Mouse (Mus musculus) frontal cortex, adult (tissue): ENCODE data around the gene Nck2.

Source experiments
- ATAC-seq: cut with Nextera tagmentation; 2 replicates; pipeline ENCODE4 v1.9.2; 2017; ENCODE audit warnings: mild to moderate bottlenecking, moderate library complexity, mixed read lengths; ENCODE audit not compliant: low TSS enrichment

Nck2 gene

GRCm38 (mm10) chr1:43444531-43444930 lies at the start of gene Nck2:
Nck2 (plus strand) TSS chr1:43444579.
- no peak for ATAC-seq

- ATAC-seq, result no peak
Measured at GRCm38 (mm10) chr1:43395040-43395439, 49.3 kb upstream of the Nck2 start.

DNA sequence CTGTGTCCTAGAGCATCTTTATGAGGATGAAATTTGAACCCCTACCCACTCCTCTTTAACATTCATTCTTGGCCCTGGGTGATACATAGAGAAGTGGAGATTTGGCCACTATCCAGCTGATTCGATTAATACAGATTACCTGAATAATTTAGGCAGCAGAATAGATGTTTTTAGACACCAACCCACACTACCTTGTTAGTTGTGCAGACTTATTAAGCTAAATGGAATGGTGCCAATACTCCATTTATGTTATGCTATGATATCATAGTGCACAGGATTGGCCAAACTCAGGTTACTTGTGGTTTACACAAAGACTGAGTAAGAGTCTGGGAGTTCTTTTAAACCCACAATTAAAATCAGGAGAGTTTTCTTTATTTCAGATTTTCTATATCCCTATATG lies 48.6 kb upstream of the Nck2 start:
- no peak for ATAC-seq

DNA sequence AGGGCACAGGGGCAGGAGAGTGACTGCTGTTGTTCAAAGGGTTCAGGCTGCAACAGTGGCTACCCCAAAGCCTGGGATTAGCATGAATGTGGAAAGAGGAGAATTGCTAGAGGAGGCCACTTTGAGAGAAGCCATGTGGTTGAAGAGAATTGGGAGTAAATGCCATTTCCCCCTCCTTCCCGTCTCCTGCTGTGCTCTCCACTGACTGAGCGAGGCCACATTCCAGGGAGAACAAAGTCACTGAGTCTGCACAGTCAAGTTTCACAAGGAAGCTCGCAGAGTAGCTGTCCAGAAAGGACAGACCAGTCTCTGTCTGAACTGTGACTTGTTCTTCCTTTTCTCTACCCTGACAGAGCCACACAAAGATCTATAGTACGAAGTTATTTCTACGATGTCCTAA lies 47.9 kb upstream of the Nck2 start:
- ATAC-seq, result no peak

GRCm38 (mm10) chr1:43397096-43397495 lies 47.3 kb upstream of the Nck2 start:
- ATAC-seq, result no peak

DNA sequence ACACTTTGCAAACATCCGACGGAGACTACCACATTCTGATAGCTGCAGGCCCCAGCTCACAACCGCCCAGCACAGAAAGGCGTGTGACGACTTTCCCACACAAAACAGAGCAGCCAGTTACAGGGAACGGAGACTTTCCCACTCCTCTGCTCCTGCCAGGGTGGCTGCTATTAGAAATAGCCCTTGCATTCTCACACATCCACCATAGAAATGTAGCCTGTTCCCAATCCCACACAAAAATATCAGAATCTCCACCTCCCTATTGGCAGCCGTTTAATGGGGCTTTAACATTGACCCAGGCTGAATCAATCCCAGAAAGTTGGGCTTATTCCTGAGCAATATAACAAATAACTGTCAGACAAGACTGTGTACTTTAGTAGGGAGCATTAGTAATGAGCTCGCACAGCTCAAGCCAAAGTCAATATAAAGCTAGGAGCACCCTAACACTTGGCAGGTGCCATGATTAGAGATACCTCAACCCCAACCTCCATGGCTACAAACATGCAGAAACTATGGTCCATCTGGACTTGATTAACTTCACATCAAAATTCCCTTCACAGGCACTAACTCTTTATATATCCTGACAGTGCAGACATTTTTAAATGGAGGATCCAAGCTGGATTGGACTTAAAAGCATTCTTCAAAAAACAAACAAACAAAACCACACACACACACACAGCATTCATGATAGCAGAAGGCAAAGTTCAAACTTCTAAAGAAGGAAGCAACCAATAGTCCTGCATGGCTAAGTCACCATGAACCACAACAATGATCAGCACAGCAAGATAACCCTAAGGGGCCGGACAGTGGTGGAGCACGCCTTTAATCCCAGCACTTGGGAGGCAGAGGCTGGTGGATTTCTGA lies 45.4 kb upstream of the Nck2 start:
- ATAC-seq, result peak; percentile 66; the same call in 1 of the 2 replicates

- no peak for ATAC-seq
Measured at GRCm38 (mm10) chr1:43399602-43400216, 44.7 kb upstream of the Nck2 start.

DNA sequence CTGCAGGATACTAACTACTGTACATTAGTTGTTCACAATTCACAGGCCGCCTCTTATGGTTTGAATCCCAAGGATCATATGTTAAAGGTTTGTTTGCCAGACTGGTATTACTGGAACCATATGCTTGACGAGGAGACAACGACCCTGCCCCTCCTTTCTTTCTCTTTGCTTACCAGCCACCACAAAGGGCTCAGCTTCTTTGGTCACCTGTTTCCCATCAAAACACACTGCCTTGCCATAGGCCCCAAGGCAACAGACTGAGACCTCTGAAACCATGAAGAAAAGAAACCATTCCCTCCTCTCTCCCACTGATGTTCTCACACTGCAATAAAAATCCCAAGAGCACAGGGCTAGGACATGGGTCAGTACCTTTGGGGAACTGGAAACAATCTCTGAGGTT lies 43.7 kb upstream of the Nck2 start:
- no peak for ATAC-seq

DNA sequence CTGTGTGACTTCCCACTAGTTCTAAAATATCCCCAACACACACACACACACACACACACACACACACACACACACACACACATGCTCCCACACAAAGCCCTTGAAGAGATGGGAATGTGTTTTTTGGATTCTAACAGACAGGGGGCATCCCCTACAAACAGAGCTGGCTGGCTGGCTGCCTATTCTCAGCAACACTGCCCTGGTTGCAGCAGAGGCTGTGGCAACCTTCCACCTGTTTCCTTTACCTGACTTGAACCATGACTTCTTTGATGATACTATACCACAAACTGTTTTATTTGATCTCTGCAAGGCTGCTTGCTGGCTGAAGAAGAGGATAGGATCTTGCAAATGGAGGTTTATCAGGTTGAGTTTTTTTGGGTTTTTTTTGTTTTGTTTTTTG lies 41.0 kb upstream of the Nck2 start:
- ATAC-seq, result no peak; the same call in 1 of the 2 replicates

- peak; percentile 92 for ATAC-seq
Measured at GRCm38 (mm10) chr1:43404693-43405678, 39.4 kb upstream of the Nck2 start.

DNA sequence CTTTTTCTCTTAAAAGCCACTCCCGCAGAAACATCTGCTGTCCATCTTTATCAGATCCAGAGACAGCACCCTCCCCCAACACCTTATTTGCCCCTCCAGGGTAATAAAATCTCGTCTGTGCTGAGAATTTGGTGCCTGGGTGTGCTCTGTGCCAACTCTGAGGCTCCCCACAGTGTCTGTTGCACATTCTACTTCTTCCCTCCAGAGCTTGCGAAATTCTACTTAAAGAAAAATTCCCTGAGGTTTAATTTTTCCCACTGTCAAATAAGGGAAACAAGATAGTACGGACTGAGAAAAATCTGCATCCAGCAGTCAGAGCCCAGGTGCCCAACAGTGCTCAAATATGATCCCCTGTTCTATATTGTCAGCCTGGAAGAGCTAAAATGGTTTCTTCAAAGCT lies 35.4 kb upstream of the Nck2 start:
- no peak for ATAC-seq

- ATAC-seq, result no peak
Measured at GRCm38 (mm10) chr1:43412825-43413224, 31.6 kb upstream of the Nck2 start.

DNA sequence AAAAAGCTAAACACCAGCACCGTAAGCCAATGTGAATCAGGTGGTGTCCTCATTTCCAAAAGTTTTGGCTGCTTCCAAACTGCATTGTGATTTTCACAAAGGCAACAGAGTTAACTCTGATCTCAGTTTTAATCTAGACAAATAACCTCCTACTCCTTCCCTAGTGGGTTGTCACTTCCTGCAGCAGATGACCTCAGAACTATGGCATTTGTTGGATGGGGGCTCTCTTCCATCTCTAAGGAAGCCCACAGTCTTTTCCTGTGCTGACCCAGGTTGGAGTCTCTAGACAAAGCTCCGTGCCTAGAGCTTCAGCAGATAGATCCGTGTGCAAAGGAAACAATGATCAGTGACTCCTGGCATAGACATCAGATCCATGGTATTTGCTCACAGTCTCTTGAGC lies 31.1 kb upstream of the Nck2 start:
- no peak for ATAC-seq

DNA sequence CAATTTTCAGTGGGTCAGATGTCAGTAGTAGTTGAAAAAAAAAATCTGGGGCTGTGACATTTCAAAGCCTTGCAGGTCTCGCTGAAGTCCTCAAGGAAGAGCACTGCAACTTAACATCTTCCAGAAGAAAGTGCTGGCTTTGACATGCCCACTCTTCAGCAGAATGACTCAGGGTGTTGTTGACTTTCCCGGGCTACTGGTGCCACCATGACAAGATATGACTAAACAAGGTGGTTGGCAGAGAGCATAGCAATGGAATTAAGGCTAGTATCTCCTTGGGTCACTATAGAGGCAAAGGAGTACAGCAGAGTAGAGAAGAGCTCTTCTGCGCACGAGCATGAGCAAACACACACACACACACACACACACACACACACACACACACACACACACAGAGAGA lies 30.6 kb upstream of the Nck2 start:
- ATAC-seq, result 0 out of 2 replicates have a peak, but pooled peaks have one; percentile 59

- no peak for ATAC-seq
Measured at GRCm38 (mm10) chr1:43414228-43414627, 30.2 kb upstream of the Nck2 start.

DNA sequence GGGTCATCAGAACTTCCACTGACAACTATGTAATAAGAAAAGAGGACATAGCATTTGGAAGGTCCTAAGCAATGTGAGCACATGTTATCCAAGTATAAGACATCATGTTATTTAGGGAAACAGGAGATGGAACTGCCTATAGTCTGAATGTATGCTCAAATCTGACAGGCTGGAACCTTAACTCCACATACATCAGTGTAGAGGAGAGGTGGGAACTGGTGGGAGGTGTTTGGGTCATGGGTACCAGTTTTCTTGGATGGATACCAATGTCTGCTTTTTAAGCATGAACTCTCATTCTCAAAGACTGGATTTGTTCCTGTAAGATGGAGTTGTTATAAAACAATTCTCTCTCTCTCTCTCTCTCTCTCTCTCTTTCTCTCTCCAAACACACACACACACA lies 29.4 kb upstream of the Nck2 start:
- peak; percentile 73 for ATAC-seq

DNA sequence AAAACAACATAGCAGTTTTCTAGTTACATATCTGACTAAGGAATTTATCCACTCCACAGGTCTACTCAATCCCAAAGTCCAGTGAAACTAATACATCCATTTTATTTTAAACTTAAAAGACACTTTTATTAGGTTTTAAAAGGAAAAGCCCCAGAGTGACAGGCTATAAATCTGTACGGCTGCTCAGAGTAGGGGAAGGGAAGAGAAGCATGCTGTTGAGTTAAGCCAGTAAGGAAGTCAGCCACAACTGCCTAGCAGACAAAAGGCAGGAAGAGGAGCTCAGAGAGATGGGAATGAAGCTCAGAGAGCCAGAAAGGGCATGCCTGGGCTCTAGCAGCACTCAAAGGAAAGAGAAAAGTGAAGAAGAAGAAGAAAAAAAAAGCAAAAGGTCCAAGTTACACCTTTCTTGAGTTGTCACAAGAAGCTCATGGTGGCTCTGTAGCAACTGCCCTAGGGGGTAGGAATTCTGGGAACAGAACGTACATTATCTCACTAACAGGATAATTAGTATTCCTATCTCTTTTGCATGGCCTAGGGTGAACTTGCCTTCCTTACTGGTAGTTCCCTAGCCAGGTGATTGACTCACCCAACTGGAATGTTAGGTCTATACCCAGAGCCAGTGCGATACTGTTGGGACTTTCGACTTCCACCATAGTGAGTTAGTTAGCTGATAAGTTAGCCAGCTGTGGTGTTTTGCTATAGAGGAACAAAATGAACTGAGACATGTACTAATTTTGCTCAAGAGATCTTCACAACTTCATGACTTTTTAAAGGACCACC lies 21.2 kb upstream of the Nck2 start:
- ATAC-seq, result no peak

DNA sequence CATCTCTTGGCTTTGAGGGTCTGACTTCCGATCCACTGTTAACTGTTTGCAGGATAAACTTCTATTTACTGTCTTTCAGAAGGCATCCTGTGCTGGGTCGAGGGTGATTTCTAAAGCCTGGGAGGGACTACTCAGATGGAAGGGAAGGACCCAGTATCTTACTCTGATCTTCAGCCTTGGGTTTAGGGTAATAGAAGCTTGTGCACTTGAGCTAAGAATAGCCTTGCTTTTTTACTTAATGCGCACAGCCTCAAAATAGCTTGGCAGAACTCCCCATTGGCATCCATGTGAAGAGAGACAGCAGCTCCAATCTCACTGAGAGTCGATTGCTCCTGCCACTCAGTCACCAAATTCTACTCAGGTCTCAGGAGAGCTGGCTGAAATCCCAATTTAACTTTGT lies 17.9 kb upstream of the Nck2 start:
- peak; percentile 72 for ATAC-seq

- 0 out of 2 replicates have a peak, but pooled peaks have one; percentile 8 for ATAC-seq
Measured at GRCm38 (mm10) chr1:43426993-43427535, 17.3 kb upstream of the Nck2 start.

DNA sequence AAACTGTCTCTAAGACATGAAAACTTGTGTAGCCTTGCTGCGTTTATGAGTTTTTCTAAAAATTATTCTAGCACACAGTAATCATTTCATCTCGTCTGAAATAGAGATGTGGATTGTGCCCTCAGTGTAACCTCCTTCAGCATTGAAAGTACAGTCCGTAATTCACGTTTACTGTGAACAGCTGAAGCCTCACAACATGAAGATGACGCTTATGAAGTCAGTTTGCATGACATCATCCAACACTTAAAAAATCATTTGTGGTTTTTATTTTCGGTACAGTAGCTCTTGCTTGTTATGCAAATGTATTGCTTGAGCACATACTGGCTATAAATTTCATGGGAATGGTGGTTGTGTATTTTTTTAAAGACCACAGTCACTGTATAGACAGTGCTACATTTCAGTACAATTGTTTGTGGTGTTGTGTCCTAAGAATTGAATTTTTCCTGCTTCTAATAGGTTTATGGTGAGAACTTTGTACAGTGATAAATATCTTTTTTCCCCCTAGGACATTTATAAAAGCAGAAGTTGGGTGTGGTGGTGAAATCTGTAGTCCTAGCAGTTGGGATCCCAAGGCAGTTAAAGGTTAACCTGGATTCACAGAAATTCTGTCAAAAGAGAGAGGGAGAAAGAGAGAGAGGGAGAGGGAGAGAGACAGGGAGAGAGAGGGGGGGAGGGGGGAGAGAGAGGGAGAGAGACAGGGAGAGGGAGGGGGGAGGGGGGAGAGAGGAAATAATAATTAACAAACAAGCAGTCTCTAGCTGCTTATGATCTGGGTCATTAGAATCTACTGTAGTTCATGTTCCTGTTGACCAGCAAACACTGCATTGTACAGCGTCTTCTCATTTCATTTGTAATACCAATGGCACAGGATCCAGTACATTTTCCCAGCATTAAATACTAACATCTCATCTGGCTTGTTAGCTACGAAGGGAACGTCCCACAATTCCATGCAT lies 14.2 kb upstream of the Nck2 start:
- ATAC-seq, result no peak
